Mouse (Mus musculus) urinary bladder, adult 18-20 months (tissue): ENCODE results near the gene Trmo.

Experiments
- DNase-seq, 2 experiments: peaks; one replicate each; pipeline ENCODE4 v3.0.0; 2022; ENCODE audit warnings: low spot score in 2 of 2, mixed read lengths in 2 of 2

Gene Trmo

DNA sequence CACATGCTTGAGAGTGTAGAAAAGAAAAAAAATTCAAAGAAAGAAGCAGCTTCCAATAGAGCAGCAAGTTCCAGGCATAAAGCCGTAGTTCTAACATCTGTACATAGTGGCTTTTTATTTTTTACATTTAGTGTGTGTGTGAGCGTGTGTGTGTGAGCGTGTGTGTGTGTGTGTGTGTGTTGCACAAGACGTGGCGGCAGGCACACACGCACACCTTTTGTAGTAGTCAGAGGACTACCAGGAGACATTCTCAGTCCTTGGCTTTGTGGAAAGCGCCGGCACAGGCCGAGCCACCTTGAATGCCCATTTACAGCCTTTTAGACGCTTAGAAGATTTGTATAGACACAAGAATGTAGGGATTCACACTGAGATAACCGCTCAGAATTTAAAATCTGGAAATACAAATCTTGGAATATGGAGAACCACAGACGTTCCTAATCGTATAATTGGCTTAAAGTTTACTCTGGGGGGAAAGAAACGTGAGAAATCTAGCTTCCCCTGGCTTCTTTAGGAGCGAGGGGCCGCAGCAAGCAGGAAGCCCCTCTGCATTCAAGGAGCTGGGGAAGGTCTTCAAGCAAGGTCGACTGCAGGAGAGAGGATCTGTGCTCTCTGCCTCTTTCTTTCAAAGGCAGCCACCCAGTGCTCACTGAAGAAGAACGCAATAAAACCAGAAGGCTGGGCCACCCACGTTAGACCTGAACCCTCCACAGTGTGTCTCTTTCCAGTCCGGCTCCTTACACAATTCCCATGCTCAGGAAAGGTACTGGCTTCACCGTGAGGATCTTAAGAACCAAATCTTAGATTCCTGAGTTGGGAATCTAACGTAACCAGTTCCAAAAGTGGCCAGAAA is 47.2 kb downstream of the Trmo start:
- no peak for DNase-seq

DNA sequence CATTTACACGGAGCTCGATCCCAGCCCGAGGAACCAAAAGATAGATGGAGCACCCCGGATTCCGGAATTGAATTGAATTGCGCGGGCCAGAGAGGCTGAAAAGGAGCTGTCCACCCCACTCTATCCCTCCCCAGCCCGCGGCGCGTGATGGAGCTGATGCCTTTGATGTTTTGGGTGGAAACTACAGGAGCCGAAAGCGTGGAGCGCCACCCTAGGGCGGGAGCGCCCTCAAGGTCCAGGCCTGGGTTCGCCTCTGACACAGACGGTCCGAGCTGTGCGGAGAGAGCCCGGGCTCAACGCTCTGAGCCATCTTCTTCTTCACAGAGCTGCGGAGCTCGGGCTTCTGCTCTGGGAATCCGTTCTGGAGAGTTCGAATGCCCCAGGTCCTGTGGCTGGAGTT is 49.7 kb downstream of the Trmo start:
- DNase-seq, result no peak

DNA sequence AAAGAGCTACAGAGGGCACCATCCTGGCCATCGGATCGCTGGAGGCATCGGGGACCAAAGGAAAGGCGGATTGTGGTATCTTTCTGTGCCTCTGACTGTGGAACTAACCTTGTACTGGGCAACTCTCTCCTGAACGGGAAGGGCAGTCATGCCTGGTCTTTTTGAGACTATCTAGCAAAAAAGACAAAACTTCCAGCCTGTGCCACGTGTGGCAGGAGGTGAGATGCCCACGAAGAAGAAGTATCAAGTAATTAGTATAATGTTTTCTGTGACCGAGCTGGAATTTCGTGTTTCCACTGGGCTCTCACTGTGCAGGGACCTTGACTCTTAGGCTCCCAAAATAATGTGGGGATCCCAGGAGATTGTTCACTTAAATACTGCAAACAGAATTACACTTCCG is 50.2 kb downstream of the Trmo start:
- no peak for DNase-seq

DNA sequence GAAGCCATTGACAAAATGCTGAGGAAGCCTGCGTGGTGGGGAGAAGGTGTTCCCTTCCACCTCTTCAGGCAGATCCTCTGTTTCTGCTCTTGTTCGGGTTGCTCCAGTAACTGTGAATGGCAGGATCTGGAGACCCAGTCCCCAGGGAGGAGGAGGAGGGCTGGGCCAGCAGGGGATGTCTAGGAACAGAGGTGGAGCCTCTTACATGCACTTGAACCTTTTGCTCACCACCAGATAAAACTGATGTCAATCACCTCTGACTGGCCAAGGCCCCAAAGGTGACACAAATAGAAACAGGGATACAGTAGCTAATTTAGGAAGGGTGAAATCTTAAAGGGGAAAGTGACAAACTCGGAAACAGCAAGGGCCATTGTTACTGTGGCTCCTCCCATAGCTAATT is 51.2 kb downstream of the Trmo start:
- no peak for DNase-seq

DNA sequence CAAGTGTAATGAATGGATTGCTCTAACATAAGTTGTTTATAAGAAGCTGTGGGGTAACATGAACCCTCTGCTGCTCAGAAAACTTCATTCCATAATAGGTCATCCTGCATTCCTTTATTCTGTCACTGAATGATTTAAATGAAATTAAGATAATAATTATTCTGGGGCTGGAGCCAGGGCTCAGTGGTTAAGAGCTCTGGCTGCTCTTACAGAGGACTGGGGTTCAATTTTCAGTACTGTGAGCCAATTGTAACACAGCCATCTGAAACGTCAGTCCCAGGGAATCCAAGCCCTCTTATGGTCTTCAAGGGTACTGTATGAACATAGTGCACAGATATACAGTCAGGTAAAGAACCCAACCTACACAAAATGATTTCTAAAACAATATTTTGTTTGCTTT is 53.4 kb downstream of the Trmo start:
- DNase-seq, result no peak

DNA sequence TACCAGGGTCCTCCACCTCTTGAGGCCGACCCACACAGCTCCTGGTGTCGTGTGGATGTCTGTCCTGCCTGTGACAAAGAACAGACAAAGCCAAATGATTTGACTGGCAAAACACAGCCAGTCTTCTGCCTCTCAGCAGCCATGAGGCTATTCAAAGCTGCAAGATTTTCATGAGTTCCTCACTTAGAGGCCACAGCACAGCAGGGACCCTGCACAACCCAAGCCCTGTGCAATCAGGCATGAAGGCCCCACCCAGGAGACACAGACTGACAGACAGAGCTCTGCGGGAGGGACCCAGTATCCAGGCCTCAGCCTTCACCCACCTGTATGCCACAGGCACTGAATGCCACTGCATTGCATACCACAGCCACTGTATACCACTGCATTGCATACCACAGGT is 60.3 kb downstream of the Trmo start:
- no peak for DNase-seq
